In the genomic region with DNA sequence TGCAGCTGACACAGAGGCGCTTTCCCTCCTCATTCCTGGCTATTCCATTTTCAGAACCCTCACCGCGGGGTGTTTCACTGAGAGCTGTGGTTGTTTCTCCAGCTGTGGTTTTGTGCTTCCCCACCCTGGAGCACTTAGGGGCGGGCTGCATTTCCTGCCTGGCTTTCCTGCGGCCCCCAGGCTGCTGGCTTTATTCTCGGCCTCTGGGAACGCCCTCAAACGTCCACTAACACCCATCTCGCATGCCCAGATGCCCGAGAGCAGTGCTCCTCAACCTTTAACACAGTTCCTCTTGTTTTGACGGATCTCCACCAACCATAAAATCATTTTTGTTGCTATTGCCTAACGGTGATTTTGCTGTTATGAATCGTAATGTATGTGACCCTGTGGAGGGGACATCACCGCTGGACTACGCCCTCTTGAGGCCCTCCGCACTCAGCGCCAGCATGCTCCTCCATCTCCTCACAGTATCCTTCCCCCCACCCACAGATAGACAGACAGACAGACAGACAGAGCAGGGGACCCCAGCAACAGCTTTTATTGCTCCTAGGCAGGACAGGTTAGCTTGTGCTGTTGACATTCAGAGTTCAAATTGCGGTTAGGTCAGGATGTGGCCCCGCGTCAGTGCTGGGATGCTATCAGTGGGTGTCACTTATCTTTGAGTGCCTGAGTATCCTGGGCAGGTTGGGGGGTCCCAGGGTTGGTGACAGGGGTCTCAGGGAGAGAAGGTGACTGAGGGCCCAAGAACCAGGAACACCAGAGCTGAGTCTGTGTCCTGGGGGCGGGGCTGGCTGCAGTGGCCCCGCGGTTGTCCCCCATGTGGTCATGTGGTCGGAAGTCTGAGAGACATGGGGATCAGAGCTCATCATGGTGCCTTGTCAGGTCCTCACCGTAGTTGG, we compare ENCODE assay signal across 8 mouse cellular contexts. TPM values are rescaled to one million over a fixed set of nuclear protein-coding genes. Genes with fewer than 3 reads are reported as not detected.
A peak's percentile ranks its signal among the peaks of the same experiment; 100 is the strongest.
DNase-seq lines count a peak whose midpoint lies in the region; ATAC-seq and TF ChIP-seq lines count a peak whose summit lies in the region.

No protein-coding gene starts in this region.

- peaks cover 4% of the 10 kb centered on the region for H3K9me3 ChIP-seq in CH12.LX (replicated peaks; ENCODE audit: low read length)
- no peaks in the 10 kb centered on the region for H3K9me3 ChIP-seq in heart, embryonic 13.5 days
- peaks cover 14% of the 10 kb centered on the region for H3K9me3 ChIP-seq in megakaryocyte, embryonic 14.5 days

- 57% methylated on average over 25 of the region's 25 CpGs for WGBS in heart, embryonic 13.5 days

- no peak; the same call in 1 of the 2 replicates for TF ChIP-seq POLR2A in CH12.LX (IDR thresholded peaks at IDR 0.05; ENCODE audit: low read depth, low read length)

- peak overlapping the region; percentile 21; the same call in 1 of the 2 replicates for H3K9ac ChIP-seq in CH12.LX (ENCODE audit: insufficient read depth, low read depth)
- 0 out of 2 replicates have a peak overlapping the region, but pooled peaks have one; percentile 21 for H3K9ac ChIP-seq in heart, embryonic 13.5 days

- H3K4me2 ChIP-seq in CH12.LX (ENCODE audit: insufficient read depth, low read depth, poor library complexity, severe bottlenecking) = peak overlapping the region; percentile 62
- peak overlapping the region; percentile 27 for H3K4me2 ChIP-seq in heart, embryonic 13.5 days

- in situ Hi-C loops in CH12.LX (cut with MboI; ENCODE audit: low pct_ligation_motif_present, low pct_unique_long_range_greater_than_20kb, low sequenced_read_pairs) = loop anchor here (5.0 kb wide), 1 partner anchor 45 kb away; the partner anchor contains the start of gene Rpl13a

- 0 out of 4 replicates have a peak, but pooled peaks cover 2 to 6% of the 10 kb centered on the region in 2 experiments for H3K4me1 ChIP-seq in CH12.LX (ENCODE audit: control insufficient read depth in 1 of 2, insufficient read depth in 2 of 2)
- H3K4me1 ChIP-seq in heart, embryonic 13.5 days = peaks cover 11% of the 10 kb centered on the region; the same call in 1 of the 2 replicates
- peaks cover 73% of the 10 kb centered on the region for H3K4me1 ChIP-seq in megakaryocyte, embryonic 14.5 days

- H3K36me3 ChIP-seq in CH12.LX (replicated peaks in 1 of 2; ENCODE audit: control insufficient read depth in 1 of 2, insufficient read depth in 1 of 2, low read length in 1 of 2) = peaks cover 3 to 10% of the 10 kb centered on the region in 2 experiments
- H3K36me3 ChIP-seq in heart, embryonic 13.5 days = peaks cover 69% of the 10 kb centered on the region
- peaks cover 21% of the 10 kb centered on the region for H3K36me3 ChIP-seq in megakaryocyte, embryonic 14.5 days (replicated peaks; ENCODE audit: low read length)

- H3K4me3 ChIP-seq in CH12.LX (replicated peaks in 1 of 3; ENCODE audit: low read depth in 2 of 3, low read length in 2 of 3, poor library complexity in 1 of 3) = peak overlapping the region in 2 of 3 experiments; percentile 32 to 45
- no peak overlapping the region for H3K4me3 ChIP-seq in heart, embryonic 13.5 days
- peak overlapping the region; percentile 87 for H3K4me3 ChIP-seq in megakaryocyte, embryonic 14.5 days (replicated peaks)

- dilution Hi-C loops in CH12.LX (cut with MboI; ENCODE audit: extremely low pct_ligation_motif_present, extremely low pct_unique_long_range_greater_than_20kb, low sequenced_read_pairs) = no loop called here

- H3K79me2 ChIP-seq in CH12.LX (replicated peaks; ENCODE audit: control insufficient read depth, extremely low read depth, insufficient read depth, poor library complexity, severe bottlenecking) = no peaks in the 10 kb centered on the region

- H3K27me3 ChIP-seq in CH12.LX (replicated peaks) = no peaks in the 10 kb centered on the region
- no peaks in the 10 kb centered on the region for H3K27me3 ChIP-seq in heart, embryonic 13.5 days (replicated peaks)
- peaks cover 26% of the 10 kb centered on the region for H3K27me3 ChIP-seq in megakaryocyte, embryonic 14.5 days (replicated peaks)

- TF ChIP-seq EP300 in CH12.LX (IDR thresholded peaks at IDR 0.05; ENCODE audit: low read length) = no peak

- H3K27ac ChIP-seq in CH12.LX (ENCODE audit: insufficient read depth, low read depth) = no peak overlapping the region
- peak overlapping the region; percentile 52 for H3K27ac ChIP-seq in heart, embryonic 13.5 days (replicated peaks)

- peak; percentile 66 for ATAC-seq in activated CD4-positive, CD25-positive, alpha-beta regulatory T cell, adult 4 months
- ATAC-seq in heart, embryonic 13.5 days (ENCODE audit: extremely low read depth, insufficient number of reproducible peaks, low FRiP score, low TSS enrichment) = no peak; the same call in 1 of the 2 replicates
- ATAC-seq in frontal cortex, adult (ENCODE audit: low TSS enrichment) = no peak

- DNase-seq in CH12.LX (ENCODE audit: extremely low read depth) = no peak
- DNase-seq in kidney, postnatal 36 days = peak; percentile 51 to 68
- DNase-seq in thymus, postnatal 14 days = peak; percentile 55
- no peak for DNase-seq in cerebellum, adult 11 months

- TF ChIP-seq CTCF in CH12.LX (conservative IDR thresholded peaks at IDR 0.05 in 1 of 2, IDR thresholded peaks at IDR 0.05 in 1 of 2; ENCODE audit: low read depth in 2 of 2, low read length in 2 of 2) = peak in 1 of 2 experiments; percentile 25; a peak in 2 of 4 replicates

- no peak for TF ChIP-seq RAD21 in CH12.LX (IDR thresholded peaks at IDR 0.05; ENCODE audit: low read depth, low read length)

TF ChIP-seq in CH12.LX, 34 proteins besides CTCF, POLR2A, EP300 and RAD21 (continues in another document):
- peak; percentile 10; the same call in 1 of the 2 replicates for TF ChIP-seq TCF12 (IDR thresholded peaks at IDR 0.05; ENCODE audit: low read depth, low read length)
- no peak for TF ChIP-seq ETS1 (conservative IDR thresholded peaks at IDR 0.05; ENCODE audit: low read depth, low read length)
- TF ChIP-seq UBTF (IDR thresholded peaks at IDR 0.05; ENCODE audit: low read depth, low read length) = no peak
- no peak for TF ChIP-seq SMC3 (IDR thresholded peaks at IDR 0.05; ENCODE audit: low read depth, low read length)
- no peak for TF ChIP-seq POLR2AphosphoS2 (IDR thresholded peaks at IDR 0.05; ENCODE audit: low read depth, low read length)
- TF ChIP-seq ZC3H11A (IDR thresholded peaks at IDR 0.05; ENCODE audit: low read depth, low read length) = no peak
- TF ChIP-seq MXI1 (IDR thresholded peaks at IDR 0.05; ENCODE audit: low read depth, low read length) = 0 out of 2 replicates have a peak, but pooled peaks have one; percentile 42
- no peak for TF ChIP-seq ZNF384 (IDR thresholded peaks at IDR 0.05; ENCODE audit: low read depth, low read length)
- no peak for TF ChIP-seq TBP (conservative IDR thresholded peaks at IDR 0.05; ENCODE audit: low read depth, low read length)
- TF ChIP-seq GABPA (IDR thresholded peaks at IDR 0.05; ENCODE audit: insufficient replicate concordance, low read depth, low read length) = no peak
- no peak for TF ChIP-seq MAFK (IDR thresholded peaks at IDR 0.05; ENCODE audit: insufficient replicate concordance, low read length)
- no peak for TF ChIP-seq JUND (conservative IDR thresholded peaks at IDR 0.05; ENCODE audit: low read depth, low read length)
- TF ChIP-seq MAZ (IDR thresholded peaks at IDR 0.05; ENCODE audit: low read depth, low read length) = peak; percentile 30; the same call in 1 of the 2 replicates
- TF ChIP-seq MEF2A (IDR thresholded peaks at IDR 0.05; ENCODE audit: borderline replicate concordance, low read depth, low read length) = no peak

RNA-seq across cellular contexts. Expression of gene Rcn3, which starts 9.4 kb away (rescaled TPM):
- total RNA-seq in CH12.LX (2012; rRNA removed) (0.38 and 0.42 TPM in 2 replicates), CH12.LX (2014; rRNA removed) (not detected in 2 replicates)
- polyA plus RNA-seq in CH12.LX (2012; ENCODE audit: insufficient read length, low read depth) = not detected in 2 replicates
- 1 to 10 TPM; 4.7 to 5.4 TPM for polyA plus RNA-seq in activated CD4-positive, CD25-positive, alpha-beta regulatory T cell, adult 4 months (2017; shearing (Covaris generic))
- 271 and 277 TPM in 2 replicates for polyA plus RNA-seq in heart, embryonic 13.5 days (2015; fragmentation: Nextera tagmentation; extraction: Ambion mirVana)
- polyA plus RNA-seq in megakaryocyte, embryonic 14.5 days (2012; ENCODE audit: insufficient read depth, low replicate concordance) = 1.7 TPM in 1 of 2 replicates, not detected in the other

RNA-seq across cellular contexts. Expression of gene Prrg2, which starts 20.2 kb away (rescaled TPM):
- total RNA-seq in CH12.LX (2012; rRNA removed) = 7.1 and 7.6 TPM in 2 replicates
- total RNA-seq in CH12.LX (2014; rRNA removed) = 6.1 and 6.7 TPM in 2 replicates
- polyA plus RNA-seq in CH12.LX (2012; ENCODE audit: insufficient read length, low read depth) = 7.2 and 7.7 TPM in 2 replicates
- 1 to 10 TPM in 1 of 2 experiments, under 1 TPM in 1; 0.41 to 1.2 TPM for polyA plus RNA-seq in activated CD4-positive, CD25-positive, alpha-beta regulatory T cell, adult 4 months (2017; shearing (Covaris generic))
- polyA plus RNA-seq in heart, embryonic 13.5 days (2015; fragmentation: Nextera tagmentation; extraction: Ambion mirVana) = 12.5 and 13.6 TPM in 2 replicates
- polyA plus RNA-seq in megakaryocyte, embryonic 14.5 days (2012; ENCODE audit: insufficient read depth, low replicate concordance) = 91.5 and 106 TPM in 2 replicates

RNA-seq across cellular contexts. Expression of gene Nosip, which starts 20.4 kb away (rescaled TPM):
- 73.2 and 86.8 TPM in 2 replicates for total RNA-seq in CH12.LX (2012; rRNA removed)
- 79.3 and 81.4 TPM in 2 replicates for total RNA-seq in CH12.LX (2014; rRNA removed)
- polyA plus RNA-seq in CH12.LX (2012; ENCODE audit: insufficient read length, low read depth) = 72.4 and 83.9 TPM in 2 replicates
- polyA plus RNA-seq in activated CD4-positive, CD25-positive, alpha-beta regulatory T cell, adult 4 months (2017; shearing (Covaris generic)) = 100 to 1,000 TPM; 143 to 161 TPM
- 46.6 and 49.6 TPM in 2 replicates for polyA plus RNA-seq in heart, embryonic 13.5 days (2015; fragmentation: Nextera tagmentation; extraction: Ambion mirVana)
- 150 and 186 TPM in 2 replicates for polyA plus RNA-seq in megakaryocyte, embryonic 14.5 days (2012; ENCODE audit: insufficient read depth, low replicate concordance)

RNA-seq across cellular contexts. Expression of gene Fcgrt, which starts 21.0 kb away (rescaled TPM):
- 0.13 and 0.17 TPM in 2 replicates for total RNA-seq in CH12.LX (2012; rRNA removed)
- not detected in 2 replicates for total RNA-seq in CH12.LX (2014; rRNA removed)
- polyA plus RNA-seq in CH12.LX (2012; ENCODE audit: insufficient read length, low read depth) = 0.15 and 0.16 TPM in 2 replicates
- 1 to 10 TPM in 1 of 2 experiments, under 1 TPM in 1; 0.78 to 1.1 TPM for polyA plus RNA-seq in activated CD4-positive, CD25-positive, alpha-beta regulatory T cell, adult 4 months (2017; shearing (Covaris generic))
- 38.0 and 38.1 TPM in 2 replicates for polyA plus RNA-seq in heart, embryonic 13.5 days (2015; fragmentation: Nextera tagmentation; extraction: Ambion mirVana)
- 28.9 and 70.0 TPM in 2 replicates for polyA plus RNA-seq in megakaryocyte, embryonic 14.5 days (2012; ENCODE audit: insufficient read depth, low replicate concordance)

RNA-seq across cellular contexts. Expression of gene Prr12, which starts 30.0 kb away (rescaled TPM):
- total RNA-seq in CH12.LX (2012; rRNA removed) = 5.7 and 6.5 TPM in 2 replicates
- total RNA-seq in CH12.LX (2014; rRNA removed) = 1.1 and 1.2 TPM in 2 replicates
- polyA plus RNA-seq in CH12.LX (2012; ENCODE audit: insufficient read length, low read depth) = 18.0 and 20.5 TPM in 2 replicates
- 10 to 100 TPM in 1 of 2 experiments, 1 to 10 TPM in 1; 9.5 to 11.4 TPM for polyA plus RNA-seq in activated CD4-positive, CD25-positive, alpha-beta regulatory T cell, adult 4 months (2017; shearing (Covaris generic))
- 6.8 and 7.1 TPM in 2 replicates for polyA plus RNA-seq in heart, embryonic 13.5 days (2015; fragmentation: Nextera tagmentation; extraction: Ambion mirVana)
- polyA plus RNA-seq in megakaryocyte, embryonic 14.5 days (2012; ENCODE audit: insufficient read depth, low replicate concordance) = 63.6 and 73.6 TPM in 2 replicates

Comparison
In these comparisons a context has a peak if more than half of its experiments do, and no peak if none do; other contexts are left out.
1. DNase-seq: peak in kidney, postnatal 36 days (2 of 2) and thymus, postnatal 14 days (single experiment); none in CH12.LX (single experiment) and cerebellum, adult 11 months (single experiment).
2. RNA of gene Rcn3, which starts 9.4 kb away (polyA plus RNA-seq): 271 to 277 TPM in heart, embryonic 13.5 days; 4.7 to 5.4 TPM in activated CD4-positive, CD25-positive, alpha-beta regulatory T cell, adult 4 months, 1.7 TPM in megakaryocyte, embryonic 14.5 days and not detected in CH12.LX; every median in the first group is over 10 times any median in the second.